Mouse (Mus musculus): ENCODE data around the gene Eif2b3.

Gene Eif2b3

DNA sequence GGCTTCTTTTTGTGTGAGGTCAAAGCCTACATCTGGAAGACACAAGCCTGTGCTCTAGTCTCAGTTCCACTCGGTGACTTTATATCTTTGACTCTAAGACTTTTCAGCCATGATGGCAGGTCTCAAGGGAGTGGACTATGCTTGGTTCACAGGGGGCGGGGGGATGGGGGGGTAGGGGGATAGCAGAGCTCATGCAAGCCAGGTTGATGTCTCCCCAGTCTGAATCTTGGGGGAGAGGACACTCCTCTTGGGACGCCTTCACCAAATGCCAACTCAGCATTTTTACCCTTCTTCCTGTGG, 105.0 kb downstream of the Eif2b3 start:
- DNase-seq (ENCODE audit: low spot score): no peak

DNA sequence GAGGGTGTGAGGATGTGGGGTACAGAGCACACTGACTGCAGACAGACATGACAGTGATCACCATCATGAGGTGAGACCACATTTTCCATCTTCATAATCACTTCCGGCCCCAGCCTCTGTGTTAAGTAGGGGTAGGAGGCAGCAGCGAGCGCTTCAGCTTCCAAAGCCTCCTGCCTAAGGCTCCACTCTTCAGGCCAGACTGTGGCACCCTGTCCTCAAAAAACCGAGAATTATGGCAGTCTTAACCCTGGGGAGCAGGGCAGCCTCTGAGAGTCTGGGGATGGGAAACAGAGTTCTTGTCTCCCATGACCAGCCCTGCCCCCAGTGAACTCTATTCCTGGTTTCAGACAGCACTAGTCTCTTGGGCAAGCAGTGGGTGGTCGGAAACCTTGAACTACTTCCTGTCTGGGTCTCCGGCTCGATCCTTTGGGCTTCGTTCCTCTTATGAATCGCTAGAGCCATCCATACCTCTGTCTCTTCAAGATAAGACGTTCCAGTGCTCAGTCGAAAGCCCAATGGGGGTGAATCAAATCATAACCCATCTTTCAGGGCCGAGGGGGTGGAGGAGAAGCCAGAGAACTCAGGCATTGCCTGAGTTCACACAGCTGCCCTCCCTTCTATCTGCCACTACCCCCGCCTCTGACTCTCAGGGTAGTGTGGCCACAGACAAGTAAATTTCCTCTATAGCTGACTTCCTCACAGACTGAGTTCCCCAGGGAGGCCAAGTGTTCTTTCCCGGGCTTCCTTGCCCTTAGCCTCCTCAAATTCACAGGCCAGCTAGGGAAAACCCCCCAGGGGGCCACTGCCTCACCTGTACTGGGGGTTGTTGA, 105.5 kb downstream of the Eif2b3 start:
- DNase-seq (ENCODE audit: low spot score): no peak

DNA sequence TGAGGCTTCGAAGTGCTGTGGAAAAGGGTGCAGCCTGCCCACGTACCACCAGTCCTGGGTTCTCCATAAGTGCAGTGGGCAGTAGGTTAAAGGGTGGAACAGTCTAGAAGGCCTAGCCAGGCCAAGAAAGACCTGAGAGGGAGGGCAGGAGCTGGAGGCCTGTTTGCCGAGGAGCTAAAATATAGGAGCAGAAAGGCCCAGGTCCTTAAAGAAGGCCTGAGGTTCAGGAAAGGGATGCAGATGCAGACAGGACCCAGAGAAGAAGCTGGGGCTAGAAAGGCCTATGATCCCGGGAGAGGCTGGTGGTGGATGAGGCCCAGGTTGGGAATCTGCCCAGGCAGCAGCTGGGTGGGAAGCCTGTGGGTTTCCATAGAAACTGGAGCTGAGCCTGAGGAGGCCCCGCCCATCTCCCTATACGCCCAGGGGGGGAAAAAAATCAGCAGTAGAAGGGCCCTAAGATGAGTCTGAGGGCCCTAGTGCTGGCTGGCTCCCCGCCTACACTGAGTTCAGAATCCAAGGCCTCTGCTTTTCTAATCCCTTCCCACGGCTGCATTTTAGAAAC, 106.2 kb downstream of the Eif2b3 start, which contains the start of gene Btbd19:
Gene Btbd19 (minus strand): TSS at position 378 of the 562 bp plus-strand sequence.
- DNase-seq (ENCODE audit: low spot score): no peak

DNA sequence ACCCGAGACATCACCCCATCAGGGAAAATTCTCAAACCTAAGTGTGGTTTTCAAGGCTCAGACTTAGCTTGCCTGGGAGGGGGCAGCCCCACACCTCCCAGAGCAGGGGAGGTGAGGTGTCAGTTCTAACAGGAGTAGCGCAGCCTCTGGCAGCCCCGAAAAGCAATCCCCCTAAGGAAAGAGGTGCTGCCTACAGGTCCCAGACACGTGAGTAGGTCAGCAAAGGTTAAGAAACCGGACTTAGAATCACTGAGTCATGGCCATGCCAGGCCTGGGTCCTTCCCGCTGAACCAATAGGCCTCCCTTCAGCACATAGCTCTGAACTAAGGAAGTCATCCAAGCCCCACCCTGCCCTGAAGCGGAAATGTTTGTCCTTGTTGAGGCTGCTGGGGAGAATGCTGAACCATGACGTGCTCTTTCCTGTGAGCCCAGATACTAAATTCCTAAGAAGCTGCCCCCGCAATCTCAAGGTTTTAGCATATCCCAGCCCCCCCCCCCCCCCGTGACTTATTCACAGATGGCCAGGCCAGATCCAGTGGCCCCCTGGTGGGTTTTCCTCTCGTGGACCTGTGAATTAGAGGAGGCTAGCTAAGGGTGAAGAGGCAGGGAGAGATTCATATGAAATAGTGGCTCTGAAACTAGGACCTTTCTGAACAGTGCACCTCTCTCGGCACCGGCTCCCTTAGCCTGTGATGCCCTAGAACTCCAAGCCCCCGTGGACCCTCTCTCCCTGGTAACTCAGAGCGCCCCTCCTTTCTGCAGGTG, 106.9 kb downstream of the Eif2b3 start:
- no peak for DNase-seq (ENCODE audit: low spot score)

DNA sequence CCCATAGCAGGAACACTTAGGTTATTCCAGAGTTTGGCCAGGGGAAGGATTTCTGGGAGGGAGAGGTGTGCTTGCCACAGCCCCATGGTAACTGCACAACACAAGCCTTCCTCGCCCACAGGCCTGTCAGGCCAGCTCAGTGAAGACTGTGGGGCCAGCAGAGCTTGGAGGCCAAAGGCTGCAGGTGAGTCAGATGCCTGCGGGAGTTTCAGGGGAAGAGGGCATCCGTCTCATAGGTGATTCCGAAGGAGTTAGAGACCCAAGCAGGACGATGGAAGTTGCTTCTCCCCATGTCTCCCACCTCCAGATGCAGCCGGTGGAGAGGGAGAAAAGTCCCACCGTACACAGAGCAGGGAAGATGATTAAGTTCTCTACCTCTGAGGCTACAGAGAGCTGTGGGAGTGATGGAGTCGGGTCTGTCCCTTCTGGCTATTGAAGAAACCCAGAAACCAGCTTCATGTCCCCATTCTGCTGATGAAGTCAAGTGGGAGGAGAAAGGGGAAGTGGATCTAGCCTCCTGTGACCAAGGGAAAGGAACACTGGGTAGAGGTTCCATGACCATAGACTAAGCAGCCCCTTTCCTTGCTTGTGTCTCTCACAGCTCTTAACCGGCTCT, 107.6 kb downstream of the Eif2b3 start, which contains the start of gene Tctex1d4:
Gene Tctex1d4 (plus strand): TSS at position 120 of the 616 bp plus-strand sequence.
- no peak for DNase-seq (ENCODE audit: low spot score)

DNA sequence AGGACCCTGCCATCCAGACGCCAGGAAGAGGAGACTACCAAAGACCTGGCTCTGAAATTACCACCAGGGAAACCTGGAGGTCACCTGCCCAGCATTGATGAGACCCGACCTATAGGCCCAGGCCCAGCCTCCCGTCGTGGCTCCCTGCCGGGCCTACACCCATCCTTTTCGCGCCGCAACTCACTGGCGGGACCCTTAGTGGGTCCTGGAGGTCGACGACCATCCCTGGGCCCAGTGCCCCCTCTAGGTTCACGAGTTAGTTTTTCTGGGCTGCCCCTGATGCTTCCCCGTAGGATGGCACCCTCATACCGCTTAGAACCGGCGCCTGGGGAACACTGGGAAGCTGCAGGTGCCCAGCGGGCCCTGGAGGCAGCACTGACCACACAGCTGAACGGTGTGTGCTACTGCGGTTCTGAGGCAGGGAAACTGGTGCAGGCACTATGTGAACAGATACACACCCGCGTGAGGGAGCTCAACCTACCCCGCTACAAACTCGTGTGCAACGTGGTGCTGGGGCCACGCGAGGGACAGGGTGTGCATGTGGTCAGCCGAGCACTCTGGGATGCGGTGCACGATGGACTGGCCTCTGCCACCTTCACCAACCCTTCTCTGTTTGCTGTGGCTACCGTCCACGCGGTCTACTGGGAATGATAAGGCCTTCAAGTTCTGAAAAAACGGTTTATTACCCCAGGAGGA, 108.9 kb downstream of the Eif2b3 start:
- DNase-seq (ENCODE audit: low spot score): no peak

DNA sequence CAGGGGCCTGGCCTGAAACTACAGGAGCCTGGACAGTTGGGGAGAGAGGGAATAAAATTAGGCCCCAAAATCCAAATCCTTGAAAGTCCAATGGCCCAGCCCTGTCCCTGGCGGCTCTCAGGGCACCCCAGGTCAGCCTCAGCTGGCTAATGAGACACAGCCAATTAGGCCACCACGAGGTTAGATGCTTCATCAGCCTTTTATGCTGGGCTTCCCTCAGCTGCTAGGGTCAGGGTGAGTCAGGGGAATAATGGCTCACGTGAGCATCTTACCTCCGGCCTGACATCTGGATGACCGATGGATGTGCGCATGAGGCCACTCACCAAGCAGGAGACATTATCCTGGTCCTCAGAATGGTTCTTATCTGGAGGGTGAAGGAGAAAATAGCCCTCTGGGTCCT, 111.6 kb downstream of the Eif2b3 start:
- no peak for DNase-seq (ENCODE audit: low spot score)

DNA sequence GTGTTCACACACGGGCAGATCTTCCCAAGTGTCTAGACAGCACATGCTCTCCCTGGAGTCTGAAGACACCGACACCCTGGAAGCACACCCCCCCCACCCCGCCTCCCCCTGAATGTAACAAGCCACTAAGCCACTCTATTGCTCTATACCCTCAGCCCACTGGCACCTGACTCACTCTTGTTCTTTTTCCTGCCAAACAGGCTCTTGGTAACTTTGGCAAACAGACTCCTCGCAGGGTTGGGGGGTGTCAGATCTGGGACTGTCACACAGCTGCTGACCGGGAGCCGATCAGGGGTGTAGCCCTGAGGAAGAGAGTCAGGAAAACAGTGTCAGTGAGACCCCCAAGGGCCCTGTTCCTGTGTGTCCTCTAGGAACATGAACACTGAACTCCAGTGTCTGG, 112.0 kb downstream of the Eif2b3 start:
- DNase-seq (ENCODE audit: low spot score): no peak

DNA sequence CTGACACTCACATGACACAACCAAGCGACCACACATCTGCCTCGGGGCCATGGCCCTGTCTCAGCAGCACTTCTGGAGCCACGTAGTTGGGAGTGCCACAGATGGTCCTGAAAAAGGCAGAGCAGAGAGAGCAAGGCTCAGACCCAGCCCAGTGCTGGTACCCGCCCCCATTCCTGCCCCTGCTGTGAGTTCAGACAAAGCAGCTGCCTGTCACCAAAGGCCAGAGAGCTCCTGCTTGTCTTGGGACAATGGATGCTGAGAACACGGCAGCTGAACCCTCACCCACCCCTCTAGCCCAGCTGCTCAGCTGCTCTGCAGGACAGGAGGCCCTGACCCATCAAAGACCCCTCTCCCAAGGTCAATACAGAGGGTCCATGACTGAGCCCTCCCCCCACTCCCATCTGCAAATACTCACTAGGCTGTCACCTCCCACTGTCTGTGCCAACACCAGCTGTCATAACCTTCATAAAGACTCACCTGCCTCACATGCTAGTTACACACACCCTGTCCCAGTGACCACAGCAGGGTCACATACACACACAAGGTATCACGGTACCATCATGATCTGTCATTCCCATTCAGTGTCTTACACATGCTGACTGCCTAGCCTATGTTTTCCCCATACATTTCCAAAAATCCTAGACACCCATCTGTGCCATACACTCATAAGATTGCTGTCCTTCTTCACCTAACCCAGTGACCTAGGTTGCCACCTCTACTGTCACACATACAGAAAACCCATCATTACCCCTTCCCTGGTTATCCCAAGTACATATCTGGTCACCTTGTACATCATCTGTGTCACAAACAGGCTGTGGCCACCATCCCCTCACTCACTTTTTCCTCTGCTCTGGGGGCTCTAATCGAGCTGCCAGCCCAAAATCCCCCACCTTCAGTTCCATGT, 112.9 kb downstream of the Eif2b3 start:
- DNase-seq (ENCODE audit: low spot score): no peak

DNA sequence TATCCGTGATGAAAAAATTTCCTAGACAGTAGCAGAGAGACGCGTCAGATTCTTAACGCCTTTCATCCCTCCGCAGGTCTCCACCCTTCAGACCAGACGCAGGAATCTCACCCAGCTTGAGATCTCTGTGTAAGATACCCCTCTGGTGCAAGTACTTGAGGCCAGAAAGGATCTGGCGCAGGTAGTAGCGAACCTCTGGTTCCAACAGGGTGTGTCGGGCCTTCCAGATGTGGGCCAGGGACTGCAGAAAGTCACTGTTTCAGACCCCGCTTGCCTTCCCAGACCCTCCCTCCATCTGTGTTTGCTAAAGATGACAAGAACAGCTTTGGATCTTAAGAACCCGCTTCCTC, 113.6 kb downstream of the Eif2b3 start:
- no peak for DNase-seq (ENCODE audit: low spot score)

DNA sequence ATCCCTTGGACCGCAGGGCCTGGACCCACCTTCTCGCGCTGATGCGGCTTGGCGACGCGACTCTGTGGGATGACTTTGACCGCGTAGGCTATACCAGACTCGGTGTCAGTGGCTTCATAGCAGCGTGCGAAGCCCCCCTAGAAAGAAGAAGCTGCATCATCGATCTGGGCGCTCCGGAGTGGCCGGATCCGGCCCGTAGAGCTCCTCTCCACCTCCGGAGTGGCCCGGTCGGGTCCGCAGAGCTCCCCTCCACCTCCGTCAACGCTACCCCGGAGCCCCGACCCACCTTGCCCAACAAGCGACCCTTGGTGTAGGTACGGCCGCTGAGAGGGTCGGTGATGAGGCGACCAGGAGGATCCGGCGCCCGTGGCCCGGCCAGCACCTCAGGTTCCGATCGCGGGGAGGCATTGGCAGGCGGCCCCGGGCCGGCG, 114.2 kb downstream of the Eif2b3 start:
- no peak for DNase-seq (ENCODE audit: low spot score)

DNA sequence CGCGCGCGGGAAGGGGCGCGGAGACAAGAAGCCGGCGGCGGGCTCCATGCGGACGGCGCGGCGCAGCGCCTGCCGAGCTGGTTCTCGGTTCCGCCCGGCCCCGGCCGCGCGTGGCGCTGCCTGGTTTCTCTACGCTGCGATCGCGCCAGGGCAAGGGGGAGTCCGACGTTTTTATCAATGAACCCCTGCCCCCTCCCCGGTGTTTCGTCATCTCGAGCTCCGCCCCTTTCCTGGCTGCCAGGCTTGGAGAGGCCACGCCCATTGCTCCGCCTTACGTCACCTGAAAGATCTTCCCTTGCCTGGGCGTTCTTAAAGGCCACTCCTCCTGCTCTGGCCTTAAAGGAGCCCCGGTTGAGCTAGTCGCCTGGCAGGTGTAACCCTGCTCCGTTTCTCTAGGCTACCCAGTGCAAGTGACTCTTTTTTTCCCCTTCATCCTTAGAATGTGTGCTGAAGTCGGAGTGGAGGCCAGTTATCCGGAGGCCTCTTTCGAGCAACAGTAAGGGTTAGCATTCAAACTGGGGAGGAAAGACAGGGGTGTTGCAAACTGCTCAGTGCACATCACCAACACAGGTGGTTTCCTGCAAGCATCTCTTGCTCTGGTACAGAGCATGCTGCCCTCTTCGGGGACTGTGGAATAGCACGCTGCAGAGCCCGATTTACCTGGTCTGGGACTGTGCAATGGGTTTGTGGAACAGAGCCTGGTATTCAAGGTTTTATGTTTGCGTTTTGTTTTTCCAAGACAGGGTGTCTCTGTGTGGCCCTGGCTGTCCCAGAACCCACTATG, 114.8 kb downstream of the Eif2b3 start, which contains the start of gene Plk3:
Gene Plk3 (minus strand): TSS at position 147 of the 784 bp plus-strand sequence.
- DNase-seq (ENCODE audit: low spot score): peak; percentile 97

DNA sequence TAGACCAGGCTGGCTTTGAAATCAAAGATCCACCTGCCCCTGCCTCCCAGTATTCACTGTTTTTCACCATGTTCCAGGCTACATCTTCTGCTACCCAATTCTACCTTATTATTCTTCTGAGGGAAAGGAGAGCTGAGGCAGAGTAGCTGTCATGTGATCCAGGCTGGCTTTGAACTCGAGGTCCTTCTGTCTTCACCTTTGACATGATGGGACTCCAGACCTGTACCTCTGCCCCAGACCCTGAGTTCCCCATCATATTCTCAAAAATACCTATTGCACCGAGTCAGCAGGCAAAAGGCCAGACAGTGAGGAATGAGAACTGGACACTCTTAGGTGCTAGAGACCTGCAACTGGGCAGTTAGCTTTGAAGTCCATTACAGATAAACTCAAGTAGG, 115.4 kb downstream of the Eif2b3 start:
- no peak for DNase-seq (ENCODE audit: low spot score)

DNA sequence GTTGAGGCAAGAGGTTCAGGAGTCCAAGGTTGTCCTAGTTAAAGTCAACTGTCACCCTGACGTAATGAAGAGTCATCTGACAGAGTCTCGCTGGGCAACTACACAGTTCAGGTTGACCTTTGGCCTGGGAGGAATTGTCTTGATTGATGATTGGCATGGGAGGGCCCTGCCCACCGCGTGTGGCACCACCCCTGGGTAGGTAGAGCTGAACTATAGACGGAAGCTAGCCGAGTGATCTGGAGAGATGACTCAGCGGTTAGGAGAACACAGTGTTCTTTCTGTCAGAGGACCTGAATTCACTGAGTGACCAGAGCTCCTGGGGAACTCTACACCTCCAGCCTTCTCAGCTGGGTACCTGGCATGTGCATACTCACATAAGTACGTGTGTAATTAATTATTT, 116.8 kb downstream of the Eif2b3 start:
- no peak for DNase-seq (ENCODE audit: low spot score)

Measured in layer of hippocampus, adult 9-10 months (tissue).